Mouse (Mus musculus): ENCODE results near the gene Cbx1. TPM values are rescaled to one million over a fixed set of nuclear protein-coding genes. Genes with fewer than 3 reads are reported as not detected.
A peak's percentile ranks its signal among the peaks of the same experiment; 100 is the strongest.
"Not testable (repeated sequence)": the region's sequence is repeated elsewhere in the genome, so short reads cannot be mapped to it uniquely, and the experiment has no call there.

Gene Cbx1
- polyA plus RNA-seq, 1 experiment from 2014 or later = 24.7 TPM

DNA sequence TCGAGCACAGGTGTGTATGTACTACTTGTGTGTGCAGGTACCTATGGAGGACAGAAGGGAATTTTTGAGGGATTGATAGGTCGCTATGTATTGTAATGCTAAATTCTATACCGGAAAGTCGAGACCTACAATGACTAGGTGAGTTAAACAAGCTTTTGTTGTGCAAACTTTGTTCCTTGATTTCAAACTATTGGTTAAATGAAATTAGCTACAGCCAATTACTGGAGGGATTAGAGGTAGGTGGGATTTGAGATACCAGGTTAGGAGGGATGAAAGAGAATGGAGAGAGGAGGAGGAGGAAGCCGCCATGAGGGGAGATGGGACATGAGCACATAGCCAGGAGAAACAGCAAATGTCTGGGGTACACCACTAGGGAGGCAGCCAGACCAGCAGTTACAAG lies 8.6 kb upstream of the Cbx1 start:
- Histone ChIP-seq H3K4me1 (ENCODE audit: control insufficient read depth, low read depth, low read length) (peaks cover 13% of the 10 kb centered on the region), H3K27me3 (ENCODE audit: control insufficient read depth, insufficient read depth, low read depth, low read length) (no peaks in the 10 kb centered on the region), H3K4me3 (ENCODE audit: low read depth, low read length) (no peak overlapping the region), H3K36me3 (ENCODE audit: control insufficient read depth, insufficient read depth) (no peaks in the 10 kb centered on the region), H3K9me3 (replicated peaks; ENCODE audit: control insufficient read depth, low read length) (no peaks in the 10 kb centered on the region), H3K4me2 (ENCODE audit: low read depth, low read length) (no peak overlapping the region), H3K9ac (ENCODE audit: low read depth, low read length) (no peak overlapping the region), H3K27ac (ENCODE audit: low read length) (no peak overlapping the region)
- no peak for ATAC-seq (ENCODE audit: low read depth)
- 67% methylated on average over 5 of the region's 5 CpGs for WGBS (ENCODE audit: insufficient replicate concordance)

DNA sequence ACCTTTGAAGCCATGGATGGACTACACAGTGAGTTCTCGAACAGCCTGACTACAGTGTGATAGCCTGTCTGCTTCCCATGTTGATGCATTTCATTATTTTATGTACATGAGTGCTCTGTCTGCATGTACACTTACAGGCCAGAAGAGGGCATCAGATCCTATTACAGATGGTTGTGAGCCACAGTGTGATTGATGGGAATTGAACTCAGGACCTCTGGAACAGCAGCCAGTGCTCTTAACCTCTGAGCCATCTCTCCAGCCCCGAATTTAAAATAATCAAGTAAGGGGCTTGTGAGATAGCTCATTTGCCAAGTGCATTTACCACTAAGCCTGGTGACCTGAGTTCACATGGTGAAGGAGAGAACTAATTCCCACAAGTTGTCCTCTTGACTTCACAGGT lies 7.5 kb upstream of the Cbx1 start:
- Histone ChIP-seq H3K27me3 (ENCODE audit: control insufficient read depth, insufficient read depth, low read depth, low read length) (no peaks in the 10 kb centered on the region), H3K27ac (ENCODE audit: low read length) (no peak overlapping the region), H3K4me1 (ENCODE audit: control insufficient read depth, low read depth, low read length) (peaks cover 11% of the 10 kb centered on the region), H3K4me2 (ENCODE audit: low read depth, low read length) (no peak overlapping the region), H3K4me3 (ENCODE audit: low read depth, low read length) (no peak overlapping the region), H3K9ac (ENCODE audit: low read depth, low read length) (no peak overlapping the region), H3K9me3 (replicated peaks; ENCODE audit: control insufficient read depth, low read length) (no peaks in the 10 kb centered on the region), H3K36me3 (ENCODE audit: control insufficient read depth, insufficient read depth) (no peaks in the 10 kb centered on the region)
- WGBS (ENCODE audit: insufficient replicate concordance) = 46% methylated on average over 2 of the region's 2 CpGs
- no peak for ATAC-seq (ENCODE audit: low read depth)

DNA sequence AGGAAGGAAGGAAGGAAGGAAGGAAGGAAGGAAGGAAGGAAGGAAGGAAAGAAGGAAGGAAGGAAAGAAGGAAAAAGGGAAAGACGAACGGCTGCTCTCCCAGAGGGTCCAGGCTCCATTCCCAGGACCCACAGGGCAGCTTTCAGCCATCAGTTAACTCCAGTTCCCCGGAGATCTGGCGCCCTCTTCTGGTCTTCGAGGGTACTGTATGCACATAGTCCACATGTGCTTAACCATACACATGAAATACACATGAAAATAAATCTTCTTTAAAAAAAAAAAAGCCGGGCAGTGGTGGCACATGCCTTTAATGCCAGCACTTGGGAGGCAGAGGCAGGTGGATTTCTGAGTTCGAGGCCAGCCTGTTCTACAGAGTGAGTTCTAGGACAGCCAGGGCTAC lies 4.1 kb upstream of the Cbx1 start:
- H3K4me3 ChIP-seq (ENCODE audit: low read depth, low read length); H3K27me3 ChIP-seq (ENCODE audit: control insufficient read depth, insufficient read depth, low read depth, low read length); H3K4me1 ChIP-seq (ENCODE audit: control insufficient read depth, low read depth, low read length); H3K9ac ChIP-seq (ENCODE audit: low read depth, low read length); H3K36me3 ChIP-seq (ENCODE audit: control insufficient read depth, insufficient read depth); ATAC-seq (ENCODE audit: low read depth); H3K9me3 ChIP-seq (replicated peaks; ENCODE audit: control insufficient read depth, low read length); H3K4me2 ChIP-seq (ENCODE audit: low read depth, low read length); H3K27ac ChIP-seq (ENCODE audit: low read length): not testable (repeated sequence)
- WGBS (ENCODE audit: insufficient replicate concordance) = 13% methylated on average over 7 of the region's 7 CpGs

DNA sequence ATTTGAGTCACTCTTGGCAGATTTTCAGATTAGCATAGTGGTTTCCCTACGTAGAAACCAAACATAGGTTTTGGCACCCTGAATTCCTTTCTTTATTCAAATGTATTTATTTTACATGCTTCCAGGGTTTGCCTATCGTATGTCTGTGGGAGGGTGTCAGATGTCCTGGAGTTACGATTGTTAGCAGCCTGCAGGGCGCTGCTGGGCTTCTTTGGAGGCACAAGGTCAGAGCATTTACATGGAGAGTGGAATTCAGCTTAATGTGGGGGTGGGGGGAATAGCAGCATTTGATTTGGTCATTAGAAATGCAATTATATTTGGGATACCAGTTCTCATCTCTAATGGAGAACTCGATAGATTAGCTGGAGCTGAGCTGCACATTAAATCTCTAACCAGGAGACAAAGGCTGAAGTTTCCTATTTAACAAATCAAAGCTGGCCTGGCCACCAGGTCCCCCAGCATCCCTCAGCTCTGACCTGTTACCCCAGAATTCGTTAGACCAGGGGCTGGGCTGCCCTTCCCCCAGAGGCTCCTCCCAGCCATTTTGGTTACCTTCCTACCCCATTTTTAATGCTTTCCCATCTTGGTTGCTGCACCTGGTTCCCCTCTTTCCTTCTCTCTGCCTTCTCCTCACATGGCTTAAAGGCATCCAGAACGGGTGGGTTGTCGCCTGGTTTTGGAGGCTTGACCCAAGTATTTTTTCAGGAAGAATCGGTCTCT lies 2.0 kb upstream of the Cbx1 start:
- Histone ChIP-seq H3K4me2 (ENCODE audit: low read depth, low read length) (no peak overlapping the region), H3K9ac (ENCODE audit: low read depth, low read length) (no peak overlapping the region), H3K36me3 (ENCODE audit: control insufficient read depth, insufficient read depth) (no peaks in the 10 kb centered on the region), H3K4me3 (ENCODE audit: low read depth, low read length) (no peak overlapping the region), H3K27me3 (ENCODE audit: control insufficient read depth, insufficient read depth, low read depth, low read length) (no peaks in the 10 kb centered on the region), H3K27ac (ENCODE audit: low read length) (no peak overlapping the region), H3K9me3 (replicated peaks; ENCODE audit: control insufficient read depth, low read length) (no peaks in the 10 kb centered on the region), H3K4me1 (ENCODE audit: control insufficient read depth, low read depth, low read length) (peaks cover 9% of the 10 kb centered on the region)
- WGBS (ENCODE audit: insufficient replicate concordance) = 61% methylated on average over 9 of the region's 9 CpGs
- ATAC-seq (ENCODE audit: low read depth) = no peak

DNA sequence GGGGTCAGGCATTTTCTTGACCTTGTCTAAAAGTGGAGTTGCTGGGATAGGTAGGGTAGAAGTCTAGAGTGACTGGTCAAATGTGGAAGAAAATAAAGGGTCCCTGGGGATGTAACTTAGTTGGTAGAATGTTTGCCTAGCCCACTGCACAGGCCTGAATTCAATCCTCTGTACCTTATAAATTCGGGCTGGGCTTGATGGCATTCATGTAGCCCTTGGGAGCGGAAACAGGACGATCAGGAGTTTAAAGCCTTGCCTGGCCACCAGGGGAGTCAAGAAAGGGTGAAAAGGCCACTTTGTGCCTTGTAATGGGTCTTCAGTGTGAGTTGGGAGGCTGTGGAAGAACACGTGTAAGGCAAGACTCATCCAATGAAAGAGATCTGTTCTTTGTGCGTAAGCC lies 1.1 kb downstream of the Cbx1 start:
- H3K4me1 ChIP-seq (ENCODE audit: control insufficient read depth, low read depth, low read length) = peaks cover 9% of the 10 kb centered on the region
- H3K9ac ChIP-seq (ENCODE audit: low read depth, low read length) = peak overlapping the region; percentile 96
- H3K4me3 ChIP-seq (ENCODE audit: low read depth, low read length) = peak overlapping the region; percentile 94
- H3K9me3 ChIP-seq (replicated peaks; ENCODE audit: control insufficient read depth, low read length) = no peaks in the 10 kb centered on the region
- H3K27ac ChIP-seq (ENCODE audit: low read length) = peak overlapping the region; percentile 95; the same call in 1 of the 2 replicates
- no peaks in the 10 kb centered on the region for H3K27me3 ChIP-seq (ENCODE audit: control insufficient read depth, insufficient read depth, low read depth, low read length)
- 5% methylated on average over 5 of the region's 5 CpGs for WGBS (ENCODE audit: insufficient replicate concordance)
- H3K4me2 ChIP-seq (ENCODE audit: low read depth, low read length) = peak overlapping the region; percentile 72
- no peak for ATAC-seq (ENCODE audit: low read depth)
- H3K36me3 ChIP-seq (ENCODE audit: control insufficient read depth, insufficient read depth) = no peaks in the 10 kb centered on the region

DNA sequence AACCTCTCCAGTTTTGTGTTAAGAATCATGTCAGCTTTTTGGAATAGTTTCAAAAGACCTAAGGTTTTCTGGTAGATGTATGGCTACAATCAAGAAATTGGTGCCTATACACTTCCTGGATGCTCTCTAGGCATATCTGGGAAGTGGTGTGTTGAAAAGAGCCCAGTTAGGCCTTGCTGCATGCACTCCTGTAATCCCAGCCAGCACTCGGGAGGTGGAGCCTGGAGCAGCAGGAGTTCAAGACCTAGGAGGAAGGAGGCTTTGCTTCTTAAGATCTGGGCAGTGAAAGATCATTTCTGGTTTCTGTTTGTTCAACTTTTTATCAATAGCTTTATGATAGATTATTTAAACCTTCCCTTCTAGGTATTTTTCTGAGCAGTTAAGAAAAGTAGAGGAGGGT lies 1.8 kb downstream of the Cbx1 start:
- H3K27me3 ChIP-seq (ENCODE audit: control insufficient read depth, insufficient read depth, low read depth, low read length) = no peaks in the 10 kb centered on the region
- H3K36me3 ChIP-seq (ENCODE audit: control insufficient read depth, insufficient read depth) = no peaks in the 10 kb centered on the region
- H3K27ac ChIP-seq (ENCODE audit: low read length) = no peak overlapping the region
- H3K4me1 ChIP-seq (ENCODE audit: control insufficient read depth, low read depth, low read length) = peaks cover 9% of the 10 kb centered on the region
- H3K4me3 ChIP-seq (ENCODE audit: low read depth, low read length) = peak overlapping the region; percentile 94; the same call in 1 of the 2 replicates
- ATAC-seq (ENCODE audit: low read depth) = no peak
- 9% methylated on average over 1 of the region's 1 CpGs for WGBS (ENCODE audit: insufficient replicate concordance)
- peak overlapping the region; percentile 96 for H3K9ac ChIP-seq (ENCODE audit: low read depth, low read length)
- no peaks in the 10 kb centered on the region for H3K9me3 ChIP-seq (replicated peaks; ENCODE audit: control insufficient read depth, low read length)
- H3K4me2 ChIP-seq (ENCODE audit: low read depth, low read length) = peak overlapping the region; percentile 72

DNA sequence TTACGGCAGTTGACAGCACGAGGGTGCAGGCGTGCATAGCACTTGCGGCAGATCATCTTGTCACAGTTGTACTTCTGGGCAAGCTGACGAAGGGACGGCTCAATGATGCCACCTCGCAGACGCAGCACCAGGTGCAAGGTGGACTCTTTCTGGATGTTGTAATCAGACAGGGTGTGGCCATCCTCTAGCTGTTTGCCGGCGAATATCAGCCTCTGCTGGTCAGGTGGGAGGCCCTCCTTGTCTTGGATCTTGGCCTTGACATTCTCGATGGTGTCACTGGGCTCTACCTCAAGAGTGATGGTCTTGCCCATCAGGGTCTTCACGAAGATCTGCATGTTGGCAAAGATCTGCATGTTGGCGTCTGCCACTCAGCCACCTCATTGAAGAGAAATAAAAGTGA lies 6.6 kb downstream of the Cbx1 start:
- Histone ChIP-seq H3K36me3 (ENCODE audit: control insufficient read depth, insufficient read depth) (peaks cover 5% of the 10 kb centered on the region; the same call in 1 of the 2 replicates), H3K27me3 (ENCODE audit: control insufficient read depth, insufficient read depth, low read depth, low read length) (no peaks in the 10 kb centered on the region), H3K9me3 (replicated peaks; ENCODE audit: control insufficient read depth, low read length) (no peaks in the 10 kb centered on the region), H3K4me2 (ENCODE audit: low read depth, low read length) (no peak overlapping the region), H3K9ac (ENCODE audit: low read depth, low read length) (no peak overlapping the region), H3K4me1 (ENCODE audit: control insufficient read depth, low read depth, low read length) (no peaks in the 10 kb centered on the region; the same call in 1 of the 2 replicates), H3K4me3 (ENCODE audit: low read depth, low read length) (no peak overlapping the region), H3K27ac (ENCODE audit: low read length) (no peak overlapping the region)
- 81% methylated on average over 13 of the region's 13 CpGs for WGBS (ENCODE audit: insufficient replicate concordance)
- ATAC-seq (ENCODE audit: low read depth) = no peak

DNA sequence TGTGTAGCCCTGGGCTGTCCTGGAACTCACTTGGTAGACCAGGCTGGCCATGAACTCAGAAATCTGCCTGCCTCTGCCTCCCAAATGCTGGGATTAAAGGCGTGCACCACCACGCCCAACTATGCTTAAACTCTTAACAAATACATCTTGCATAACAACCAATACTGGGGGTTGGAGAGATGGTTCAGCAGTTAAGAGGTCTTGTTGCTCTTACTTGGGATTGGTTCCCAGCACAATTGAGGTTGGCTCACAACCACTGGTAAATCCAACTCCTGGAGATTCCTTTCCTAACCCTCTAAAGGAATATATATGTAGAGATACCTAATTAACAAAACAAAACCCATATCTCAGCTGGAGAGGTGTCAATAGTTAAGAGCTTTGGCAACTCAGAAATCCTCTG lies 7.2 kb downstream of the Cbx1 start:
- Histone ChIP-seq H3K4me1 (ENCODE audit: control insufficient read depth, low read depth, low read length) (no peaks in the 10 kb centered on the region; the same call in 1 of the 2 replicates), H3K4me3 (ENCODE audit: low read depth, low read length) (no peak overlapping the region), H3K27ac (ENCODE audit: low read length) (no peak overlapping the region), H3K27me3 (ENCODE audit: control insufficient read depth, insufficient read depth, low read depth, low read length) (no peaks in the 10 kb centered on the region), H3K9ac (ENCODE audit: low read depth, low read length) (no peak overlapping the region), H3K36me3 (ENCODE audit: control insufficient read depth, insufficient read depth) (peaks cover 11% of the 10 kb centered on the region; the same call in 1 of the 2 replicates), H3K4me2 (ENCODE audit: low read depth, low read length) (no peak overlapping the region), H3K9me3 (replicated peaks; ENCODE audit: control insufficient read depth, low read length) (no peaks in the 10 kb centered on the region)
- 83% methylated on average over 2 of the region's 2 CpGs for WGBS (ENCODE audit: insufficient replicate concordance)
- ATAC-seq (ENCODE audit: low read depth) = no peak

DNA sequence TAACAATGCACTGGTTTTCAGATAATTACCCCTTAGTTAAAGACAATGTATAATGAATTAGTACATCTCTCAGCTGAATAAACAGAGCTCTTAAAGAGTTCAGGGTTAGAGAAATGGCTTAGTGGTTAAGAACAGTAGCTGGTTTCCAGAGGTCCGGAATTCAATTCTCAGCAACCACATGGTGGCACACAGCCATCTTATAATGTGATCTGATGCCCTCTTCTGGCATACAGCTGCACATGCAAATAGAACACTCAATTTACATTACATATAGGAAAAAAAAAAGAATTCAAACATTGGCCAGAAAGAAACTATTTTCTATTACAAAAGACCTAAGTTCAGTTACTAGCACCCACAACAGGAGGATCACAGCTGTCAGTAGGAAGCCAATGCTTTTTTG lies 7.7 kb downstream of the Cbx1 start:
- no peak for ATAC-seq (ENCODE audit: low read depth)
- Histone ChIP-seq H3K27me3 (ENCODE audit: control insufficient read depth, insufficient read depth, low read depth, low read length) (no peaks in the 10 kb centered on the region), H3K4me2 (ENCODE audit: low read depth, low read length) (no peak overlapping the region), H3K9me3 (replicated peaks; ENCODE audit: control insufficient read depth, low read length) (no peaks in the 10 kb centered on the region), H3K4me1 (ENCODE audit: control insufficient read depth, low read depth, low read length) (no peaks in the 10 kb centered on the region; the same call in 1 of the 2 replicates), H3K36me3 (ENCODE audit: control insufficient read depth, insufficient read depth) (peaks cover 14% of the 10 kb centered on the region), H3K4me3 (ENCODE audit: low read depth, low read length) (no peak overlapping the region), H3K27ac (ENCODE audit: low read length) (no peak overlapping the region), H3K9ac (ENCODE audit: low read depth, low read length) (no peak overlapping the region)
- WGBS (ENCODE audit: insufficient replicate concordance) = 71% methylated on average over 1 of the region's 1 CpGs

All from liver, embryonic 16.5 days (tissue).